Mouse (Mus musculus) thymus, postnatal 4 days (tissue): Measurements from ENCODE around the gene Rgs3.
A peak's percentile ranks its signal among the peaks of the same experiment; 100 is the strongest.

Experiments
- DNase-seq: peaks from one replicate; pipeline ENCODE4 v3.0.0; 2021

Rgs3 gene

GRCm38 (mm10) chr4:62629905-62630304 lies 70.3 kb downstream of the Rgs3 start:
- DNase-seq, result peak; percentile 35

DNA sequence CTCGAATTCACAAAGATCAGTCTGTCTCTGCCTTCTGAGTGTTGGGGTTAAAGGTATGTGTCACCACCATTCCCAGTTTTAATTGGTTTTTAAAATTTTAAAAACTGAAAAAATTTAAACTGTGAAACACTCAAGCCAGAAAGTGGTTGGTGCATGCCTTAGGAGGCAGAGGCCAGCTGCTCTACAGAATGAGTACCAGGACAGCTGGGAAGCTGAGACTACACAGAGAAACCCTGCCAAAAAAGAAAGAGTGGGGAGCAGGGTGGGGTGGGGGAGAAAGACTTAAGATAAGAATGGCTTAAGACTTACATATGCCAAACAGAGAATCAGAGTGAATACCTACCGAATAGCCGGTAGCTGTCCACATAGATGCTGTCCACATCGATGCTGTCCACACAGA lies 73.6 kb downstream of the Rgs3 start:
- no peak for DNase-seq

DNA sequence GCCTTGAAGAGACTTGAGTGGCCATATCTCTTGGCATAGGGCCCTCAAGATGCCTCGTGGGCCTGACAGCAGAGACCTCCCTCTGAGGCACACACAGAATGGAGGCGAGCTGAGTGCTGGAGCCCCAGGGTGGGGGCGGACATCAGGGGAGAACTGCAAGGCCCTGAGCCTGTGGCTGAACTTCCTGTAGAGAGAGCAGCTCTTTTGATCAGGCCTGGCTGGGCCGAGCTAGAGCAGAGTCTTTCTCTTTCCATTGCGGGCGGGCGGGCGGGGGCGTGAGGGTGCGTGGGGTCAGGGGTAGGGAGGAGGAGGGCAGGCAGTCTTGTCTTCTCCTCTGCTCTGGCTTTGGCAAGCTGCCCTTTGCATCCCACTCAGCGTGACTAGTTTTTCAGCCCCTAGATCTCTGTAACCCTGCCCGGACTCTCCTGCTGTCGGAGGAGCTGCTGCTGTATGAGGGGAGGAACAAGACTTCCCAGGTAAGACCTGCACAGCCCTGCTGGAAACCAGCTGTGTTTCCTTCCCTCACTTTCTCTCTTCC lies 74.5 kb downstream of the Rgs3 start:
- peak; percentile 65 for DNase-seq

DNA sequence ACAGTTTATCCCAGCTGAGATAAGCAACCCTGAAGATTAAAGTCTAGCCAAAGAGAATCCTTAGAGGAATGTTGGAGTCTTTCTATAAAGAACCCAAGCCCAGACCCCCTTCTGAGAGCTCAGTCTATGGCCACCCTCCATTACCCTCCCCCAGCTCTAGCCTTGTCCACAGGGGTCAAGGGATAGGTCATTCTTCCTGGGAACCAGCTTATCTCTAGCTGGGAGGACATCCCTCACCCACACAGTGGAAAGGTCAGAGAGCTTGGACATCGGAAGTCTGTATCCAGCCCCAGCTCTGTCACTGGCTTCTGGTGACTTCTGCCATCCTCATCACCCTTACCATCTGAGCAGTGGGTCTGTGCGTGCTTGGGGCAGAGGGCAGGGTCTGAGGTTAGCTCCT lies 75.2 kb downstream of the Rgs3 start:
- no peak for DNase-seq

GRCm38 (mm10) chr4:62636047-62636446 lies 76.4 kb downstream of the Rgs3 start:
- no peak for DNase-seq

- no peak for DNase-seq
Measured at GRCm38 (mm10) chr4:62637856-62638604, 78.4 kb downstream of the Rgs3 start.

- no peak for DNase-seq
Measured at GRCm38 (mm10) chr4:62640496-62641229, 81.0 kb downstream of the Rgs3 start.

GRCm38 (mm10) chr4:62641230-62641589 lies 81.6 kb downstream of the Rgs3 start:
- DNase-seq, result no peak

- no peak for DNase-seq
Measured at GRCm38 (mm10) chr4:62641656-62642055, 82.0 kb downstream of the Rgs3 start.

GRCm38 (mm10) chr4:62643401-62643800 lies 83.8 kb downstream of the Rgs3 start:
- no peak for DNase-seq

- DNase-seq, result no peak
Measured at GRCm38 (mm10) chr4:62644031-62644793, 84.6 kb downstream of the Rgs3 start.

GRCm38 (mm10) chr4:62646556-62647248 lies 87.1 kb downstream of the Rgs3 start:
- no peak for DNase-seq

DNA sequence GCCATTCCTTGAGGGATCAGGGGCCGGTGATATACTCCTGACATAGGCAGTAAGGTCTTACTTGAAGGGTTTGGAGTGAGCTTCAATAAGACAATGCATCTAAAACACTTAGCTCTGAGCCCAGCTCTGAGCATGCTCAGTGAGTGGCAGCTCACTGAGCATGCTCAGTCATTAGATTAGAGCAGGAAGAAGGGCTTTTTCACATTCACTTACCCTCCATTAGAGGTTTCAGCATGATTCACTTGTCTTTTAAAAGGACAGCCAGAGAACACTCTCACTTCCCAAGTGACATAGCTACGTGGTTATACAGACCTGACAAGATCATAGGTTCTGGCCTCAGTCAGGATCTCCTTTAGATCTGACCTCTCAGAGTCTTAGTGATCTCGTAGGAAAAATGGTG lies 89.2 kb downstream of the Rgs3 start:
- no peak for DNase-seq

GRCm38 (mm10) chr4:62649536-62650230 lies 90.0 kb downstream of the Rgs3 start:
- no peak for DNase-seq

DNA sequence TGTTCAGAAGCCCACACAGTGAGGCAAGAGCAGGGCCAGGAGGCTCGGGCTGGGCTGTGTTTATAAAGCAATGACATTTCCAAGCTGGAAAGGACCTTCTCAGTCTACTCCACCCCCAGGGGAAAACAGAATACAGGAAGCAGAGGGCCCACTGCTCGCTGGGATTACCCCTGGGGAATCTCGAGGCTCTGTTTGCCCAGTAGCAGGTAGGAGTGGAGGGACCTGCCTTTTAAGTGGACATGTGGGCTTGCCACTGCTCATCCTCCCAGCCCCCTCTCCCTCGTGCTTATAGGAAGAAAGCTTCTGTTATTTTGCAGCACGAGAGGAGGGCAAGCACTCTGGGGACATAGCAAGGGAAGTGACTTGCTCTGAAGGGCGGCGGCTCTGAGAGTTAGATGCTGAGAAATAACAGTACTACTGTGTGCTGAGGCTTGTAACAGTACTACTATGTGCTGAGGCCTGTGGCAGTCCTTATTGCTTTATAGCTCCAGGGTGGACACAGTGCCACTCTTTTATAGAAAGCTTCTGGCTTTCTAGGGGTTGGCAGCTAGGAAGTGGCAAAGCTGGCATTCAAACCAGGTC lies 91.6 kb downstream of the Rgs3 start:
- no peak for DNase-seq

- no peak for DNase-seq
Measured at GRCm38 (mm10) chr4:62652215-62652614, 92.6 kb downstream of the Rgs3 start.

DNA sequence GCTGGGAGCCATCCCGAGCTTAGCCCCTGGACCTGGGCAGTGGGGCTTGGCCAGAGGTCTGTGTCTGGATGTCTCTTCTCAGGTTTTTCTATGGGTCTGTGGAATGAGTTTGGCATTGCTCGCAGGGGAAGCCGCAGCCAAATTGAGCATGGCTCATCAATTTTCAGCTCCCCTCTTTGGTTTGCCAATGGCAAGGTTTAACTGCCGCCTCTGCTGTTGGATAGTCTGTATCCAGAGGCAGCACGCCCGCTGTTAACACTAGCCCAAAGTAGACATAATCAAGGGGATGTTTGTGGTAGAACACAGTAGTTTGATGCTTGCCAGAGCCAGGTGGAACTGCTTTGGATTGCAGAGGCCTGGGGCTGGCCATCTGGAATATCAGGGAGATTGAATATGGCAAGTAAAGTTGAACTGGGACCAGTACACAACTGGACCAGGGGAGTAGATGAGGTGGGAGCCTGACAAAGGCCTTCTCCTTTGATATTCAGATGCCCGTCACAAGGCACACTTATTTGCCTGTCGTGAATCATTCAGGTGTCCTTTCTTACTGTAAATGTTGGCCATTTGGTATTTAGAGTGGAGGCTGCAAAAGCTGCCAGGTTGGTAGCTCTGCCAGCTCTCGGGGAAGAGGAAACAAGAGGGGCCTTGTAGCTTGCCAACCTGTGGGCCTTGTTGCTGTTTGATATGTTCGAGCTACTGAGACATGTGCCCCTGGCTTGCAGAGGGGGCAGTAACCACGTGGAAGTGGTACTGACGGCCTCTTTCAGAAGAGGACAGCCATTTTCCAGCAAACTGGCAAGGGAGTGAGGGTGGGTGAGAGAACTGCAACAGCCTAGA lies 93.5 kb downstream of the Rgs3 start:
- DNase-seq, result no peak

DNA sequence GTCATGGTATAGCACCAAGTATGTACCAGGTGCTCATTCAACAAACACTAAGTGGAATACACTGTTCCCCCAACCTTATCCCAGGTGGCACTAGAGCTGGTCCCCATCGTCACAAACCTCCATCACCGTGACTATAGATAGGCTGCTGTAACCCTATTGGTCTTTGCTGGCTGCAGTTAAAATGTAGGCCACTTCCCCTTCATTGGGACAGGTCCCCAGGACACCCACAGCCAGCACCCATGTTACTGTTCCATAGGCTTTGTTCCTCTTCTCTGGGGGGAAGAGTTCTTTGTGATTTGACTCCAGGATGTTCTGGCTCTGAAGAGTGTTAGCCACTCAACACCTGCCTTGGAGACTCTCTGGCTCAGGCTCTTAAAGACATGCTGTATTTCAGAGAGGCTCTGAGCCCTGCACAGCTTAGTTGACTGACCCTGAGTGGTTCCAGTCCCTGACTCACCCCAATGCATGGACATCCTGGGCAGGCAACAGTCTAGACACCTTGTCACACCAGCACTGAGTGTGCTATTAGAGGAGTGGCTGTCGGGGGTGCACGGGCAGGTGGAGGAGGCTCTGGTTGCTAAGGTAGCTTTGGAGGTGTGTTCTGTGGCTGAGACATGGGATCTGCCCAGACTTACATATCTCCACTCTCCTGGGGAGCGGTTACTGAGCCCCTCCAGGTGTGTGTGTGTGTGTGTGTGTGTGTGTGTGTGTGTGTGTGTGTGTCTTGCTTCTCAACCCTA lies 94.4 kb downstream of the Rgs3 start:
- no peak for DNase-seq

- DNase-seq, result no peak
Measured at GRCm38 (mm10) chr4:62659264-62659663, 99.6 kb downstream of the Rgs3 start.
